Mouse (Mus musculus) small intestine, adult 2 months (tissue): ENCODE results near the gene Ifi206.
"Not testable (repeated sequence)": the region's sequence is repeated elsewhere in the genome, so short reads cannot be mapped to it uniquely, and the experiment has no call there.

ENCODE experiments used
- CTCF ChIP-seq: fragments of 200-500 bp; IDR thresholded peaks from 2 replicates; pipeline ENCODE4 v1.5.1; 2012; ENCODE audit warnings: low read depth, mild to moderate bottlenecking, control low read depth, inconsistent platforms, low read length, moderate library complexity, mixed read lengths; ENCODE audit not compliant: insufficient replicate concordance, insufficient read length; ENCODE audit errors: extremely low read depth
- POLR2A ChIP-seq: fragments of 200-500 bp; IDR thresholded peaks from 2 replicates; pipeline ENCODE4 v1.6.1; 2012; ENCODE audit warnings: low read depth, mild to moderate bottlenecking, control low read depth, inconsistent platforms, low read length, moderate library complexity

DNA sequence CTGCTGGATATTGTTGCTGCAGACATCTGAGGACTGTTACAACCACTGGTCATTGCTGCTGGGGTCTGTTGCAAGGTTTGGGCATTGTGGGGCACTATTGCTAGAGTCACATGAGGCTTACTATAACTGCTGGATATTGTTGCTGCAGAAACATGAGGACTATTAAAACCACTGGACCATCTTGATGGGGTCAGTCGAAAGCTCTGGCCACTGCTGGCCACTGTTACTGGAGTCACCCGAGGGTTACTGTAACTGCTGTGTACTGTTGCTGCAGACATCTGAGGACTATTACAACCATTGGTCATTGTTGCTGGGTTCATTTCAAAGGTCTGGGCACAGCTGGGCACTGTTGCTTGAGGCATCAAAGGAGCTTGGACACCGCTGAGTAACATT, 9.7 kb downstream of the Ifi206 start:
- not testable (repeated sequence) for TF ChIP-seq CTCF, POLR2A
